Mouse (Mus musculus) mouse trophoblast stem cell (cell line): ENCODE measurements at regions not wholly inside any gene's neighbourhood (a gene's known extent, or its start where the extent isn't known, plus 50 kb on each side); places are given as distances from the start of the nearest gene placed in this dataset.

ENCODE experiments used
- in situ Hi-C, 2 experiments: fragments of 300-500 bp; cut with MseI, MboI; formaldehyde crosslinking; loops; 2 replicates in 1 of 2; 3 replicates in 1 of 2; pipeline ENCODE4 v1.15.1; 2025

GRCm38 (mm10) chrX:162235552-162235951 lies 76.0 kb upstream of the Nhs start:
- in situ Hi-C loops, result no loop called here

GRCm38 (mm10) chrX:162210848-162211247 lies 51.3 kb upstream of the Nhs start:
- in situ Hi-C loops, result no loop called here
